Mouse (Mus musculus) colon, adult 2 months (tissue): ENCODE measurements around the gene Mtmr3. TPM values are rescaled to one million over a fixed set of nuclear protein-coding genes. Genes with fewer than 3 reads are reported as not detected.

Experiments used
- polyA plus RNA-seq: library from polyadenylated mRNA; depleted of rRNA; stranded (reverse); fragments of >200 nt; gene quantifications from 2 replicates; pipeline ENCODE4 v1.2.3, GENCODE M21; 2012; rRNA removed

Mtmr3 gene
- 24.1 and 24.2 TPM in 2 replicates for polyA plus RNA-seq

DNA sequence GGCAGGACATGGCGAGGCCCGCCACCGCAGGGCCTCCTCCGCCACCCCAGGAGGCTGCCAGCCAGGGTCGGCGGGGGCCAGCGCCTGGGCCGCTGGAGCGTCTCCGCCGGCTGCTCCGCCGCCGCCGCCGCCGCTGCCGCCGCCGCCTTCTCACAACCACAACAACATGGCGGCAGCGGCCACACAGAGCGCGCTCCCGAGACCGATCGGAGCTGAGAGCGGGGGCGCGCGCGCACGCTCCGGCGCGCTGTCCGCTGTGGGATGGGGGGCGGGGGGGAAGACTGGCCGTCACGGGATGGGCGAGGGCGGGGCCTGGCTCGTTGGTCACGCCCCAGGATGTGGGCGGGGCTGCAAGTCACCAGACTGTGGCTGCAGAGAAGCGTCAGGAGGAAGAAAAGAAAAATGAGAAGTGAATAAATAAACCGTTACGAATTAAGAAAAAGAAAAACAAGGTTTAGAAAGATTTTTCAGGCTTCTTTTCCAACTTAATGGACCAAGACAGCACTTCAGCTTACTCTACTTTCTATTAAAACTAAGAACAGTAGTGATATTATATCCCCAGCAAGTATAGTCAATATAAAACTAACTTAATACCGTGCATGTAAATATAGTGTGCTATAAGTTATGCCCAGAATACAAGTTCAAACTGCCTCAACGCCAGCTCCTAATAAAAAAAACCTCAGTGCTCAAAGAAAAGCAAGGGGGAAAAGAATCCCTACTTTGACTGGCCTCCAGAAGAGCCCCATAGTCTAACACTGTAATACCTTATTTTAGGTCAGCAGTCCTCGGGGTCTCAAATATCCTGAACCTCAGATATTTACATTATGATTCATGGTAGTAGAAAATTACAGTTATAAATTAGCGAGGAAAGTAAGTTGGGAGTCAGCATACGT is at the start of gene Mtmr3:
Mtmr3 (minus strand) TSS at position 256 of the 893 bp plus-strand sequence.

DNA sequence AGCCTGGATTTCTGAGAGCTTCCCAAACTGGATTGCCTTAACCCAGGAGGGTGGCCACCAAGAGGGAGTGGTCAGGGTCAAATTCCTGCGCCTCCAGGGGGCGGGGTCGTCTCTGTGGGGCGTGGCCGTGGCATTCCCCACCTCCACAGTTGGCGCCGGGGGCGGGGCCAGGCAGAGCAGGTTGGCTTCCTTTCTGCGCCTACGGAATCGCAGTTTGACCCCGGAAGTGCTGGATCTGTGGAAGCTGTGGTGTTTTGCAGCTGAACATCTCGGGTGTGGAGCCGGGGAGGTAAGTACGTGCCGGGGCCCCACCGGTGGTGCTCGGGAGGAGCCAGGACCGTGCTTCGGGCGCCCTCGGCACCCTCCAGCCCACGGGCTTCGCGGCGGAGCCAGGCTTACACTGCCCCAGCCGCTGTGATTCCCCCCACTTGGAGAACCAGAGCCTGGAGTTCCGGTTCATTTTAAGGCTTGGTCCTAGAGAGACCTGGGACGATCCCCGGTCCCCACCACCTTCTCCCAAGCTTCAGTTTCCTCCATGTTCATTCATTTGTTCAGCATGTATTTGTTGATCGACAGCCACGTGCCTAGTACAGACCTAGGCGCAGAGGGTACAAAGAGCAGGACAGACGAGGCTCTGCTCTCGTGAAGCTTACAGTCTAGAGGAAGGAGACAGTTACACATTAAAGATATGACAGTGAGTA is 43.0 kb upstream of the Mtmr3 start, which contains the start of gene Ascc2:
Ascc2 (plus strand) TSS at position 214 of the 701 bp plus-strand sequence.

DNA sequence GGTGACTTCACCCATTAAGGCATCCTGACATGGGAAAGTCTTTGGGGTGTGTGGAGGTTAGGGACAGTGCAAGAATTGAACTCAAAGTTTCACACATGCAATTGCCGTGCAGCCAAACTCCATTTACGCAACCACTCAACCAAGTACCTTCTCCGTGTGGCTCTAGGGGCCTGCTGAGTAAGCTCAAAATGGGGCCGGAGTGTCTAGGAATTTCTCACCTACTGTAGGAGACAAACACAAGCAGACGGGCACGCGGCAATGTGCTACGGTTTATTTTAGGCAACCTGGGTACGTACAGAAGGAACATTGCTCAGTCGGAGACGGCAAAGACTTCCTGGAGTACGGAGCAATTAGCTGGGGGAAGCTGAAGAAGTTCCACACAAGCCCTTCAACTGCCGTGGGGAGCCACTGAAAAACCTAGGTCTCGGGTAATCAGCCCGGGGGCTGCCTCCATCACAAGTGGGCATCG is 25.4 kb upstream of the Mtmr3 start, which contains the start of gene Gm11032:
Gm11032 (plus strand) TSS at position 51 of the 469 bp plus-strand sequence.

DNA sequence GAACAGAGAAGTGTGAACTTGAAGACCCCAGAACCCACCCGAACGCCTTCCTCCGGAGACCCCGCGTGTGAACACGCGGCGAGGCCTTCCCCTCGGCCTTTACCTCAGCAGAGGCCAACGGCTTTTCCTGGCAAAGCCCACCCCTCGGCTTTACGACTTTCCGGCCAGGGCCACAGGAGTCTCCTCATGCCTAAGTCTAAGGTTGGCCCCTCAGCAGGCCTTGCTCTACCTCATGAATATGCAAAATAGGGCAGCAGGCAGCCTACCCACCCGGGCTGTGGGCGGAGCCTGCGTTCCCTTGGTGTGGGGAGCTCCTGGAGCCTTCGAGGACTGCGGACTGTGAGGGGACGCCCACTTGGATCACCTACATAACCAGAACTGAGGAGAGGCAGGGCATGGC is 153.7 kb downstream of the Mtmr3 start, which contains the start of gene Hormad2:
Hormad2 (minus strand) TSS at position 128 of the 400 bp plus-strand sequence.

Other genes starting within 250 kb of the Mtmr3 start
- 0.06 TPM in 1 of 2 replicates, not detected in the other for gene Hormad2, start 153.8 kb downstream of the Mtmr3 start, polyA plus RNA-seq
- gene Gm11032, start 25.2 kb upstream of the Mtmr3 start, polyA plus RNA-seq, result not detected in 2 replicates
- gene Ascc2, start 42.9 kb upstream of the Mtmr3 start, polyA plus RNA-seq, result 20.6 and 22.7 TPM in 2 replicates
- 1,257 and 1,459 TPM in 2 replicates for gene Uqcr10, start 109.5 kb upstream of the Mtmr3 start, polyA plus RNA-seq
- 46.4 and 58.7 TPM in 2 replicates for gene Zmat5, start 109.8 kb upstream of the Mtmr3 start, polyA plus RNA-seq
- gene Cabp7, start 151.9 kb upstream of the Mtmr3 start, polyA plus RNA-seq, result 0.06 TPM in 1 of 2 replicates, not detected in the other